Mouse (Mus musculus): ENCODE measurements around the gene Rxrb.

GRCm38 (mm10) chr17:34029890-34030595 lies 1.6 kb upstream of the Rxrb start:
- no peak for TF ChIP-seq CTCF (conservative IDR thresholded peaks at IDR 0.05 in 1 of 2, IDR thresholded peaks at IDR 0.05 in 1 of 2; ENCODE audit: low read depth in 2 of 2, low read length in 2 of 2)
- TF ChIP-seq MEF2A (IDR thresholded peaks at IDR 0.05; ENCODE audit: borderline replicate concordance, low read depth, low read length) = no peak
- TF ChIP-seq MYC (IDR thresholded peaks at IDR 0.05; ENCODE audit: low read depth, low read length) = no peak
- no peak for TF ChIP-seq USF1 (IDR thresholded peaks at IDR 0.05; ENCODE audit: low read depth, low read length)
- TF ChIP-seq POLR2A (IDR thresholded peaks at IDR 0.05; ENCODE audit: low read depth, low read length) = no peak
- TF ChIP-seq NRF1 (IDR thresholded peaks at IDR 0.05; ENCODE audit: low read depth, low read length) = no peak
- TF ChIP-seq ELF1 (IDR thresholded peaks at IDR 0.05; ENCODE audit: low read depth, low read length) = no peak
- no peak for TF ChIP-seq RAD21 (IDR thresholded peaks at IDR 0.05; ENCODE audit: low read depth, low read length)
- TF ChIP-seq CHD1 (IDR thresholded peaks at IDR 0.05; ENCODE audit: low read depth, low read length) = no peak
- TF ChIP-seq MAZ (IDR thresholded peaks at IDR 0.05; ENCODE audit: low read depth, low read length) = no peak

Data from CH12.LX (cell line).